Mouse (Mus musculus) layer of hippocampus, postnatal 36 days (tissue): ENCODE measurements at regions not wholly inside any gene's neighbourhood (a gene's known extent, or its start where the extent isn't known, plus 50 kb on each side); places are given as distances from the start of the nearest gene placed in this dataset.
"Not testable (repeated sequence)": the region's sequence is repeated elsewhere in the genome, so short reads cannot be mapped to it uniquely, and the experiment has no call there.

Source experiments
- DNase-seq, 2 experiments: peaks; one replicate each; pipeline ENCODE4 v3.0.0; 2022

DNA sequence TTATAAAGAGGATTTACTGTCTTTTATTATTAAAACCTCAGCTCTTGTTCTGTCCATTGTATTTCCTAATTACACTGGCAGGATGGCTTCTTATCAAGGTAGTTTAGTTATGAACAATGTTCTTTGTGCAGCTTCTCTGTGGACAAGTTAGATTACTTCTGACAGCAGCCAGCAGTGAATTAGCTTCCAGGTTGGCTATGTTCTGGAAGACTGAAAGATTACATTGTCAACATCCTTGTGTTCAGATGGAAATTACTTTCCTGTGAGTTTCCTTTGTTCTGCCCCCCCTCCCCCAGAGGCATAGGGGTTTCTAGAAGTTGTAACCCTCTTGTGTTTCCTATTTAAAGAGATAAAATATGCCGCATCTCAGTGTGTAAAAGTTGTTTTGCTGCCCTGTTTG lies 846.1 kb downstream of the Car8 start:
- no peak for DNase-seq

DNA sequence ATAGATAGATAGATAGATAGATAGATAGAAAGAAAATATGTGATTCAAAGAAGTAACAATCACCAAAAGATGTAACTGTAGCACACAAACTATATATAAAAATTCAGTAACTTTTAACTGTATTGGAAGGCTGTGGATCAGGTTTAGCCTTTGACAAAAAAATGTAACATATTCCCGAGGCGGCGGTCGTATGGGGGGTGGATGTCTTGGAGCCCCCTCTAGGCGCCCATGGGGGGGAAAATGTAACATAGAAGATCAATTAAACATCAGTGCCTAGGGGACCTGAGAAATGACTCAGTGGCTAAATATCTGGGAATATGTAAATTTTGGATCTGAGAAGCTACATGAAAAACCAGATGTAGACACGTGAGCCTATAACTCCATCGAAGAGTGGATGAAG lies 847.2 kb downstream of the Car8 start:
- DNase-seq = no peak

DNA sequence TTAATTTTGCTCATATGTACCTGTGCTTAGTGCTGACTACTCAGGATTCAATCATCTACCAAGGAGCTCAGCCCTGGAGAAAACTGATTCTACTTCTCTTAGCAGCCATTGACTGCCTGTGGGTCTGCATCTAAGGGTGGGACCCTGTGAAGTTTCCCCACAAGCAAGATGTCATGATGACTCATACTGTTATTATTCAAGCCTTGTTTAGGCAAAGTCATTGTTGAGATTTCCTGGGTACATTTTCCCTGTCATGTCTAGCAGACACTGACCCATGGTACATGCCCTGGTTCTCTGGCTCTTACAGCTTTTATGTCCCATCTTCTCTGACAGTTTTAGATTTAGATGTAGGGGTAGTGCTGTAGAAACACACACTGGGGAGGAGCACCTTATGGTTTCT lies 853.8 kb downstream of the Car8 start:
- DNase-seq = no peak

DNA sequence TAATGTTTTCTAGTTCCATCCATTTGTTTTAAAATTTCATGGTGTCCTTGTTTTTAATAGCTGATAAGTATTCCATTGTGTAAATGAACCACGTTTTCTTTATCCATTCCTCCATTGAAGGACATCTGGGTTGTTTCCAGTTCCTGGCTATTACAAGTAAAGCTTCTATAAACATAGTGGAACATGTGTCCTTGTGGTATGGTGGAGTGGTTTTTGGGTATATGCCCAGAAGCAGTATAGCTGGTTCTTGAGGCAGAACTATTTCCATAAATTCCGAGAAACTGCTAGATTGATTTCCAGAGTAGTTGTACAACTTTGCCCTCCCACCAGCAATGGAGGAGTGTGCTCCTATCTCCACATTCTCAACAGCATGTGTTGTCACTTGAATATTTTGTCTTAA lies 858.8 kb downstream of the Car8 start:
- DNase-seq = no peak

DNA sequence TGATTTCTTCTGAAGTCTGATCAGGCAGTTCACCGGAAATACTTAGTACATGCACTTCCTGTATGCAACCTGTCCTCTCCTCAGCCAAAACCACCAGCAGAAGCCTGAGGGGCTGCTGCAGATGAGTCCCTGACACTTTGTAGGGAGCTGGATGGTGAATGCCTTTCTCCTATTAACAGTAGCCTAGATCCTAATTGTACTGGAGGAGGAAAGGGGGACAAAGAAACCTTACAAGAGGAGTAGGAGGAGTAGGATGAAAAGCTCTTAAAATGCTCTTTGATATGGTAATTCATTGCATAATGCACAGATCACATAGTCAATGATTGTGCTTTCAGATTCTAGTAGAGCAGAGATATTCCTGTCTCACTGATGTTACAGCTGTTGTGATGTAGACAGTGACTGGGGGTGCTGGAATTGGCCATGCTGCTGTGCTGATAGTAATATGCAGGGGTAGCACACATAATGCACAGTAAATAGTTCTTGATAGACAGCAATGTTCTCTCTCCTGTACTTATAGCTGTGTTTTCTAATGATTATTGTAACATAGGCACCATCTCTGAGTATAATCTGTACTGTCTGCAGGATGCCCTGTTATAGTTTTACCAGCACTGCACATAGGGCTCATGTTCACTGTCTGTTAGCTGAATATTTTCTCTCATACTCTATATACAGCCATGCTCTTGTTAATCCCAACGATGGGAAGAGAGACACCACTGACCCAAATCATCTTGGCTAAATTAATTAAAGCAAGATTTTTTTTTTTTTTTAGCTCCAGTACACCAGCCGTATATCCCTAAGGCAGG lies 874.4 kb downstream of the Car8 start:
- DNase-seq = no peak

DNA sequence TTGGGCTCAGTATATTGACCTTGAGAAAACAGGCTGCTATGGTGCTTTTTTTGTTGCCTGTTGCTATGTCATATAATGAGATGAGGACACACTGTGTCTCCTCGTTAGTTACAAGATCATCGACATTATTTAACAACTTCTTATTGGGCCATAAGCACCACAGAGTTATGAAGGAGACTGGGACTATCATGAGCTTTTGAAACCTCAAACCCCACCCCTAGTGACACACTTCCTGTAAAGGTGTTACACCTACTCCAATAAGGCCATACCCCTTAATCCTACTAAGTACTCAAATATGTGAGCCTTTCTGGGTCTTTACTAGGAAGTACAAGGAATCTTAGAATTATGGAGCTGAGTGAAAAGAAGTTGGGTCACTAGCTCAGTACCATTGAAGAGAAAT lies 875.3 kb downstream of the Car8 start:
- no peak for DNase-seq

DNA sequence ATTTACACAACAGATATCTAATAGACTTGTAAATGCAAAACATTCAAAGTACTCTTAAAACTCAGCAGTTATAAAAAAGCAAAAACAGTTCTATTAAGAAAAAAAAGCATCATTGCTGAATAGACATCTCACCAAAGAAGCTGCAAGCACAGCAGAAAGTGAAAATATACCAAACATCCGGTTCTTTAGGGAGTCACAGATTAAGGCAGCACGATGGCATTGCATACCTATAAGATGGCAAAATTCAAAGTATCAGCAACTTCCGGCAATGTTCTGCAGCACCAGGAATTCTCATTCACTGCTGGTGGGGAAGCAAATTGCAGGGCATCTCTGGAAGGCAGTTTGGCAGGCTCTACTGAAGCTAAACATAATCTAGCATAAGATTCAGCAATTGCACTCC lies 882.6 kb downstream of the Car8 start:
- no peak for DNase-seq

DNA sequence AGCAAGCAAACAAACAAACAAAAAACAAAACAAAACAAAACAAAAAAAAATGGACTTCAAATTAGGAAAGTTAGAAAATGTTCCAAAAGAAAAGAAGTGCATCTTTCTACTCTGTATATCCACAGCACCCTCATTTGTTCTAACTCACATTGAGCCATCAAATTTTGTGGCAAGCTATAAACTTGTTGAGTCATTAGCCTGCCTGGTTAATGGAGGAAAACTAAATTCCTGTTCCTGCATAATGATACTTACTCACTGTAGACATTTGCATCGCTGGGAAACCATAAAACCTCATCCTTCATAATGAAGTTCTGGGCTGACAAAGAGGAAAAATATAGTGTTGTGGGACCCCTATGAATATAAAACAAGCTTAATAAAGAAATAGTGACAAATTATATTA lies 891.5 kb downstream of the Car8 start:
- DNase-seq = no peak

DNA sequence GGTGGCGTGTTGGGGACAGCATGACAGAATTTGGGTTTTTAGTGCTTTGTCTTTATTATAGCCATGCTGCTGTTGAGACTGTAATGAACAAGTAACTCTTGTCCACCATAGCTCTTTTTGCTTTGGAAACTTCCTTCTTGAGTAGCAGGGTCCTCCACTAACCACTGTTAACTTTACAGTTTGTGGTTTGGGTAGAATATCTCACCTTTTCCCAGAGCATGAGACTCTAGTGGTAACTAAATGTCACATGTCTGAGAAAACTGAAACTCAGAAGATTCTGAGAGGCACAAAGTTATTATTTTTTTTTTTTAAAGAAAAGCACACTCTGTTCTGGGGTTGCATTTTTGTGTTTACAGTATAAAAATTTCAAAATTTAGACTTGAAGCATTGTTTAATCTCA lies 897.7 kb downstream of the Car8 start:
- no peak for DNase-seq

DNA sequence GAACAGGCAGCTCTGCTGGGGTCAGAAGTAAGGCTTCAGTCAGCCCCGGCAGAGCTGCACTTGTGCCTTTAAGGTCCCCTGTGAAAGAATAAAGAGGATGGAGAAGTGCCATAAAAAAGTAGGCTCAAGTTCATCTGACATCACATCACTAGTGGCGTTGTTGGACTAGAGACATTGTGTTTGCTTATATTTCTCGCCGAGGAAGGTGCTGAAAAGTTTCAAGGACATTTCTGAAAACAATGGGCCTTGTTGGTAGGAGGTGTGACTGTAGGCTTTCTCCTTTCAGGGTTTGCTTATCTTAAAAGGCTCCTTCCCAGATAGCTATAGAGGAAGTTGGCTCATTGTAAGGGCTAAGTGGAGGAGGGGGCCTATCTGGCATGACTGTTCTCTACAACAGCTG lies 924.6 kb downstream of the Car8 start:
- no peak for DNase-seq

DNA sequence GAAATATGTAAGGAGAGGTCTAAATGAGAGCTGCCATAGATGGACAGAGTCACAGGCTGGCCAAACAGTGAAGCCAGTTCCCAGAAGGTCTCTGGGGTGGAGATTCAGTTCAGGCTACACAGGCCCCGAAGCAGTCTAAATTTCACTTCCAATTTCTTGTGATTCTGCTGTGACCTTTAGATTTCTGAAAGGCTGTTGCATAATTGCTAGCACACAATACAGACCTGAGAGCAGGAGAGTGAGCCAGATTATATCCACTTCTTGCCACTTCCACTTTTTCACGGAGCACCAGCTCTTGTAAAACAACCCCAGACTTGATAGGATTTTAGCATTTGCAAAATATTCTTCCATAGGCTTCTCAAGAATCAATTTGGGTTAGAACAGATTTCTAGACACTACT lies 925.6 kb downstream of the Car8 start:
- no peak for DNase-seq

DNA sequence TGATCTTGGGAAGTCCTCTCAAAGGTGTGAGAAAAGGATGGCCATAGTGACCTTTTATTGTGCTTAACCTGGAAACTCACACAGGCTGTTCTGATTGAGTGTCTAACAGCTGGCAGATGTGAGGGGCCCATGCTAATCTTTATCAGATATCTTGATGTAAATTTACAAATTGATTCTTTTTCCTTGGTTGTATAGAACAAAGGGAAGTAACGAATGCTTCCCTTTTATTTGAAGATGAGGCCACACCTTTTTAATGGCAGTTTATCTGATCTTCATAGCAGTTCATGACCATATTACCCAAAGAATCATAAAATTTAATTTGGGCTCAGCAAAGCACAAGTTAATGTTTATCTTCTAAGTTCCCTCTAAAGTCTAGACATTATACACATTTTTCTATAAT lies 926.7 kb downstream of the Car8 start:
- no peak for DNase-seq

DNA sequence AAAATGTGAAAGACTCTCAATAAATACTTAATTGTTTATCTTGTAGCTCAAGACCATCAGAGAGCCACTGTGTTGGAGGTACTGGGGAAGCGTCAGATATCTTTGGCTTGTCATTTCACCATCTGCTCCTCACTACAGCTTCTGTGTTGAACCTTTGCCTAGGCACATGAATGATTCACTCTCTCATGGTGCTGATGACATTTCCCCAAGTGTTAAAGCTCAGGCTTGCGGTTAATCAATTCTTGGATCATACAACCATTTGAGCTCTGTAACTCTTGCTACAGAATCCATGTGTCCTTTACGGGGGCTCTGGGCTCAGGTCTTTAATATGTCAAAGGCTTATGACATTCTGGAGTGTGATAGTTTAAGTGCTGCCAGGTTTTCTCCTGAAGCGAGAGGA lies 969.8 kb downstream of the Car8 start:
- DNase-seq = no peak

DNA sequence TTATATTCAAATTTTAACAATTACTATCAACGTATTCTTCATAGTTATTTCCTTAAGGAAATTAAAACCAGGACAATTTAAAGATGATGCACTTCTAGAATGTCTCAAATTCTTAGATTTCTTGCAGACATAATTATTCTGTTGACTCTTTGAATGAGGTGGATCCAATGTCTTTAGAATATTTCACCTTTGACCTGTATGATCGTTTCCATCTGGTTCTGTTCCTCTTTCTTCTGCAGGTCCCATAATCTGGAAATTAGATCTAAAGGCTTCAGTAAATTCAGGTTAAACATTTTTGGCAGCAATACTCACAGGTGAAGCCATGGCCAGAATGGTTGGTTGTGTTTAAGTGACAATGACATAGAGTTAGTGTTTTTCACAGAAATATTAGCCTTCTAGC lies 982.4 kb downstream of the Car8 start:
- no peak for DNase-seq

DNA sequence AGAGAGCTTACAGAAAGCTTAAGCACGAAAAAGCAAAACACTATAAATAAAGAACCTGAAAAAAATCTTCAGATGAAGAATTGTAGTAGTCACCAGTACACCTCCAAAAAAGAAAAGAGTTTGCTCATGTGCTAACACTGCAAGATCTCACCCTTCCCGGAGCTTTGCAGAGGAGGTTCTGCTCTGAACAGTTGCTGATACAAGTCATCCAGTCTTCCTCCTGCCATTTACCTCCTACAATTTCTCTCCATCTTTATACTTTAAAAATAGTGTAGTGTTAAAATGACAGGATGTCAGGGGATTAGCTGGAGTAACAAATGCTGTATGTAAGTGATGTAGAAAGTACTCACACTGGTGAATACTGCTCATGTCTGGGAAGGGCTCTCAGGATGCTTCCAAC lies 985.2 kb downstream of the Car8 start:
- no peak for DNase-seq

DNA sequence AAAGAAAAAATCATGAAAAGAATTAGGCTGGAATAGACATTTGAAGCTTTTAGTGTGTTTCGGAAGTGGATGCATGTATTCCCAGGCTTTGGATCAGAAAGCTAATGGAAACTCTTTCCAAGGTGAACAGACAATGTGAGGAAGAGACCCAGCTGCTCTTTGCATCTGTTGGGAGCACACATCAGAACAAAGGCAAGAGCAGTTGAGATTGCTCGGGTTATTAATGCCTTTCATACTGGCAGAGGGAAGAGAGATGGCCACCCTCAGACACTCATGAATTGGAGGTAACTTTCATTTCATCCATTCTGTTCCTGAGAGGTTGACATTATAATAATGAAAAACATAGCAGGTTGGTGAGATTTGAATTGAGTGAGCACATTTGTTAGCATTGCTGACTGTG lies 987.2 kb downstream of the Car8 start:
- DNase-seq = no peak

DNA sequence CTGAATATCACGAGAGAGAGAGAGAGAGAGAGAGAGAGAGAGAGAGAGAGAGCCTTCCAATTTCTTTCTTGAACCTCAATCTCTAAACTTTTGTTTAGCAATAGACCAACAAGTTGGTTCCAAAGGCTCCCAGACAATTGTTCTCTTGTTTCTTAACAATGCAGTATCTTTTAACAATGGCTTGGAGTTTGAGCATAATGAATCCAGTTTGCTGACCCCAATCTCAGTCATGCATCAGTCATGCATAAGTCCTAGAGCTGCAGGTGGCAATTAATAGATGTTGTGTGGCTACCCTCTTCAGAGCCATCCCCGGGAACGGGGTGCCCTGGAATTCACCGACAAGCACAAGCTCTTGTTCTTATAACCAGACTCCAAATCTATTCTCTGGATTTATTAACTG lies 991.0 kb downstream of the Car8 start:
- no peak for DNase-seq

DNA sequence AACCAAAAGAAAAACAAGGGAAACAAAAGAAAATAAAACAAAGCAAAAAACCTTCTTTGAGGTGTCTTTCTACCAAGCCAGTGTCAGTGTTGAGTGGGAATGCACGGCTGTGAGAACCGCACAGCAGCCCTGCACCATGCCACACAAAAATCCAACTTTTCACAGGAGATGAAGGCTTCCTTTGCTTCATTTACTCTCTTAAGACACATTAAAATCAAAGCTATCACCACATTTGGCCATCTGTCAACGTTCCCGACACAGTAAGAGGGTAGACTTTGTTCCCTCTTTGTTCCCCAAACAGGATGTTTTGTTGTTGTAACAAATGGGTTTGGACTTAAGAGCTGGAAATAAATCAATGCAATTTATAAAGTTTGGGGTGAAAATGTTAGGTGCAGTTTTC lies 991.6 kb downstream of the Car8 start:
- no peak for DNase-seq

DNA sequence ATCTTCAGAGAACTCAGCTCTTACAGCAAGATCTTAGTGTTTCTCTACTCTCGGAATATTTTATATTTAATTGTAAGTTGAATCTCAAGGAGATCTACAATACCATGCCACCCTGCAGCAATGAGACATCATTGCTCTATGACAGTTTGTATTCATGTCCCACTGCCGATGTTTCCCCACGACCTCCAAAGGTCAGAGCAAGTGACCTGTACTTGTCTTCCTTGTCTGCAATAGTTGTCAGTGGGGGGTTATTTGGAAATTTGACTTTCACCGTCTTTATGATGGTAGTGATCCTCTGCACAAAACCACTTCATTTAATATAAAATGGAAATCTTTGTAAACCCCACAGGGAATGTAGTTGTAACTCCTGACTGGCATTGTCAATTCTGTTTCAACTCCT lies 992.0 kb downstream of the Car8 start:
- DNase-seq = no peak

DNA sequence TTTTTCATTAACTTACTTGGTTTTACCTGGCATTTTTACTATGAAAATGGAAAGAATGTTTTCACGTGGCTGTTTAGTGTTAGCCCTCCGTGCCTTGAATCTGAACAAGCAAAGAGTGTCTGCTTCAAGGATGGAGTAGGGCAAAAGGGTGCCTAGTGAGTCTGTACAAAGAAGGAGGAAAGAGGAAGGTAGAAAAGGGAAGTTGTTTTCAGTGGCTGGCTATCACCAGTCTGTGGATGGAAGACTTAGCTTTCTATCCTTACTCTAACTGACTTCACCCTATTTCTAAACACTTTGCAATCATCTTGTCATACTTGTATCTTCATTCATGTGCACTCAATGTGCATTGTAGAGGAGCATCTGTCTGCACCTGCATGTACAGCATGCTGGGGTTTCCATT lies 993.2 kb downstream of the Car8 start:
- no peak for DNase-seq

DNA sequence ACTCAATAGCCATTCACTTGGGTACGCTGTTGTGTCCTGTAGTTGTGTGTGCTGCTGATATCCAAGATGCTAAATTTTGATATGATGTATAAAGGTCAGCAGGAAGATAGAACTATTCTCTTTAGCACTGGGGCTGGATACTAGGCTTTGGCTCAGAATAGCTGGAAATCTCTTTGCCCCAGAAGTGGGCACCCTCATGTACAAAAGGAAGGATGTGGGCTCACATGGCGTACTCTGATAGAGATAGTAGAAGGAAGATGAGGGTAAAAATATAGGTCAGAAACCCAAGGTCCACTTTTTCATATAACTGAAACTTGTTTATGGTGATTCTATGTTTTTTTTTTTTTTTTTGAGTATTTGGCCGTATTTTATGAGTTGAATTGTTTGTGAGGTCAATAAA lies 1001.0 kb downstream of the Car8 start:
- DNase-seq = no peak

DNA sequence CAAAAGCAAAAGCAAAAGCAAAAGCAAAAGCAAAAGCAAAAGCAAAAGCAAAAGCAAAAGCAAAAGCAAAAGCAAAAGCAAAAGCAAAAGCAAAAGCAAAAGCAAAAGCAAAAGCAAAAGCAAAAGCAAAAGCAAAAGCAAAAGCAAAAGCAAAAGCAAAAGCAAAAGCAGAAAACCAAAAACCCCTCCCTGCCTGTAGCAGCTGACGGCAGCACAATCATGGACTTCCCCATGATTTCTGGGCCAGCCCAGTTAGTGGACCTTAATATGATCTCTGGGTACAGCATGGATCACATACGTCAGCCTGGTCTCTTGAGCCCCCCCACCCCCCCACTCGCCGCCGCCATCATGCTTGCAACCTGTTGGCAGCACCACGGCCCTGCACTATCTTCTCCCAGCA lies 1004.3 kb downstream of the Car8 start:
- DNase-seq = not testable (repeated sequence)

DNA sequence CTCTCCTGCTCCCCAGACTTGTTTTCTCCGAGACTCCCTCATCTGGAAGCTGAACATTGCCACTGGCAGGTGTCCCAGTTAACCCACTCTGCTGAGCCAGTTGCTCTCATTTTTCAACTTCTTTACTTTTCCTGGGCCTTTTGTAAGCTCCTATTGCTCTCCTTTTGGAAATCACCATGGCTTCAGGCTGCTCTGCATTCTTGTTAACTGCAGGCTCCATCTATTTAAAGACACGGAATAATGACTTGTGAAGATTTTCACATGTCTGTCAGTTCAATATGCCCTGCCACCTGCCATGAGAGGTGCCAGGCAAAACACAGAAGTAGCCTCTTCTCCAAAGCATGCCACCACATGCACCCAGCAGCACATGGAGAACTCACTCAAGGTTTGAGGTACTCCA lies 1009.9 kb downstream of the Car8 start:
- no peak for DNase-seq

DNA sequence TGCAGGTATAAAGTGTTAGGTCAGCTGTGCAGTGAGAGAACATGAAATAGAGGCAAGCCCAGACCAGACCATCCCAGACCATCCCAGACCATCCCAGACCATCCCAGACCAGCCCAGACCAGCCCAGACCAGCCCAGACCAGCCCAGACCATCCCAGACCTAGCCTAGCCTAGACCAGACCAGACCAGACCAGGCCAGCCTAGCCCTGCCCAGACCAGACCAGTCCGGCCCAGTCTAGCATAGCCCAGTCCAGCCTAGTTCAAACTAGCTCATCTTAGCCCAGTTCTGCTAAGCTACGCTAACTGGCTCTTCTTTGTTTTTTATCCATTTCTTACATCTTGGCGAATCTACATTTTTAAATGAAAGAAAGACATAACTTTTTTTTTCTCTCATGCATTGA lies 1015.9 kb downstream of the Car8 start:
- DNase-seq = no peak

DNA sequence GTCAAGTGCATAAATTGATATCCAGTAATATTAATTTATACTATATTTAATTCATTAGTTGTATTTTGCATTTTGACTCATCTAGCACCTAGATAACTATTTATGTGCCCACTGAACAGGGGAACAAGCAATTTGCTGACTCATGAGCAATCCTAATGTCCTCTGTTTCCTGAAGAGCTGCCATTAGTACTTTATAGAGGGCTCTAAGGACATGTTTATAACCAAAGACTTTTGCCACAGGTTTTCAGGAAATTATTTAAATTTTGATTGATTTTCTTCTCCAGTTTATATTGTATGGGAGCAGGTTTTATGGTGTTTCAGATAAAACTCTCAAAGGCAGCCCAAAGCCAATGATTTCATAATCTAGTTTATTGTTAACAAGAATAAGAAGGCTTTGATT lies 1018.4 kb downstream of the Car8 start:
- no peak for DNase-seq
